14 mouse cellular contexts compared by ENCODE assay signal in genomic region chr5:44681054-44681638, GRCm38 (mm10).
"Had no signal": no experiment of that assay in that cellular context is flagged by ENCODE, and none has a peak within 500 bp of the region (broad histone marks: within the 10 kb centered on the region; RNA-seq: fewer than 3 reads in every experiment).

No protein-coding gene starts in this region.

- H3K27me3 ChIP-seq: liver, embryonic 13.5 days; megakaryocyte, embryonic 14.5 days had no signal

- H3K9ac ChIP-seq: liver, embryonic 13.5 days; liver, postnatal 0 days had no signal

- H3K27ac ChIP-seq: left cerebral cortex, adult 2 months; liver, embryonic 13.5 days; macrophage had no signal

- H3K36me3 ChIP-seq: liver, embryonic 13.5 days had no signal

- H3K4me3 ChIP-seq: left cerebral cortex, adult 2 months; liver, embryonic 13.5 days; megakaryocyte, embryonic 14.5 days had no signal

- H3K4me1 ChIP-seq: liver, embryonic 13.5 days; megakaryocyte, embryonic 14.5 days had no signal

- ATAC-seq: inflammation-experienced regulatory T-cells, adult 6 months; intestine, postnatal 0 days; liver, postnatal 0 days had no signal

- H3K9me3 ChIP-seq: liver, embryonic 13.5 days; megakaryocyte, embryonic 14.5 days had no signal

- DNase-seq: kidney, adult 9 months; kidney, postnatal 25 days; liver; liver, embryonic 13.5 days; liver, postnatal 0 days; right cerebral cortex, adult 18-20 months; right cerebral cortex, postnatal 25 days; thymus, adult 18-20 months; thymus, postnatal 14 days had no signal

- H3K4me2 ChIP-seq: liver, embryonic 13.5 days had no signal
